Mouse (Mus musculus) limb, embryonic 11.5 days (tissue): ENCODE results near the gene Kif13a. TPM values are rescaled to one million over a fixed set of nuclear protein-coding genes. Genes with fewer than 3 reads are reported as not detected.

Experiments
- ATAC-seq: fragments of 200-750 bp; cut with Nextera tagmentation; 2 replicates; pipeline ENCODE4 v1.8.0; 2017; ENCODE audit warnings: low read depth; ENCODE audit not compliant: insufficient number of reproducible peaks, low FRiP score, low TSS enrichment
- DNase-seq: peaks from one replicate; pipeline ENCODE4 v3.0.0-alpha.2; 2015; ENCODE audit warnings: low spot score
- H3K27ac ChIP-seq: fragments of 300-500 bp; sonication (generic); replicated peaks from 2 replicates; pipeline ENCODE4 v1.5.1; 2014; ENCODE audit warnings: low read depth, mild to moderate bottlenecking, low read length
- H3K27me3 ChIP-seq: fragments of 300-500 bp; sonication (generic); 2 replicates; pipeline ENCODE4 v1.6.1; 2014; ENCODE audit warnings: mild to moderate bottlenecking, low read length, mixed read lengths; ENCODE audit not compliant: control insufficient read depth, insufficient read depth
- H3K36me3 ChIP-seq: fragments of 300-500 bp; sonication (generic); 2 replicates; pipeline ENCODE4 v1.6.1; 2014; ENCODE audit warnings: mild to moderate bottlenecking, low read length, moderate library complexity, mixed read lengths; ENCODE audit not compliant: control insufficient read depth, insufficient read depth
- H3K4me1 ChIP-seq: fragments of 300-500 bp; sonication (generic); 2 replicates; pipeline ENCODE4 v1.6.1; 2014; ENCODE audit warnings: low read length, mixed read lengths; ENCODE audit not compliant: control insufficient read depth, insufficient read depth
- H3K4me2 ChIP-seq: fragments of 300-500 bp; sonication (generic); 2 replicates; pipeline ENCODE4 v1.6.1; 2014; ENCODE audit warnings: low read depth, mild to moderate bottlenecking, moderate library complexity; ENCODE audit not compliant: severe bottlenecking
- H3K4me3 ChIP-seq: fragments of 300-500 bp; sonication (generic); 2 replicates; pipeline ENCODE4 v1.5.1; 2014; ENCODE audit warnings: low read depth, low read length
- H3K9ac ChIP-seq: fragments of 300-500 bp; sonication (generic); 2 replicates; pipeline ENCODE4 v1.6.1; 2014; ENCODE audit warnings: mild to moderate bottlenecking, low read length
- H3K9me3 ChIP-seq: fragments of 300-500 bp; sonication (generic); 2 replicates; pipeline ENCODE4 v1.6.1; 2016; ENCODE audit warnings: low read length; ENCODE audit not compliant: control insufficient read depth
- WGBS: fragments of 180-500 bp; shearing (Covaris S2); extraction: QIAGEN DNeasy Blood & Tissue Kit; methylation state at CpG from one replicate; pipeline ENCODE4 v1.1.7; 2014; 5-methylcytosine and 5-hydroxymethylcytosine counted together
- polyA plus RNA-seq: library from polyadenylated mRNA; unstranded; fragments of >200 nt; fragmentation: Nextera tagmentation; extraction: Ambion mirVana; gene quantifications from 2 replicates; pipeline ENCODE4 v1.2.1, GENCODE M21; 2014

The Kif13a gene
- polyA plus RNA-seq, result 14.2 and 16.5 TPM in 2 replicates

DNA sequence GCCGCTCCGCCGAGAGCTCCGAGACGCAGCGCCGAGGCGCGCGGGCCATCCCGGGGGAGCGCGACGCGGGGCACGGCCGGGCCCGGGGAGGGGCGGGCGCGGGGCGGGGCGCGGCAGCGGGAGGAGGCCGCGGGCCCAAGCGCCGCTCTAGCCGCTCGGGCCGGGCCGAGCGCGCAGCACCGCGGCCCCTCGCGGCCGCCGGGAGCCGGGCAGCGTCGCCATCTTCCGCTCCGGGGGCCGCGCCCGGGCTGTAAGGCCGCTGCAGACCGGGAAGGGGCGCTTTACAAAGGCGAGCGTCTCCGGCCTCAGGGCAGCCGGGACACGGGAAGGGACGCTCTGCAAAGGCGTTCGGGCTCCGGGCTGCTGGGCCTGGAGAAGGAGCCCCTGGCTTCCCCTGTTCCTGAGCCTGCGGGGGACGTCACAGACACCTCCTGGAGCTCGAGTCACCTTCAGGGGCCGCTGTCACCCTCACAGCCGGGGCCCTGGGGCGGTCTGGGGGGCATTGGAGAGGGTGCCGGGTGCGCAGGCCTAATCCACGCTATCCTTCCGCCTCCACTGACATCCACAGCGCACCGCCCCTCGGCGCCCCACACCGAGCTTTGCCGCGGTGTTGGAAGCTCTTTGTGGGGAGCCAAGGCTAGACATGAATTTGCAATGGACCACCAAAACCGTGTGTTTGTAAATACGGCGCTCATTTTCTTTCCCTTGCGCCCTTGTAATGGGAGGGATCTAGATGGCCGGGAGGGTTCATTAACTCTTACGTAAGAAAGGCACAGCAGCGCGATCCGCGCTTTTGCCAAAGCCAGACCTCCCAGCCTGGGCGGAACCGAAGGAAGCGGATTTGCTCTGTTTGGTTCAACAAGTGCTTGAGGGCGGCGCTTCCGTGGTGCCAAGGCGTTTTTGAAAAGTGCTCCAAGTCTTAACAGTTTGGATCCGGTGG lies at the start of gene Kif13a:
Kif13a (minus strand) TSS at position 149 of the 940 bp plus-strand sequence.
- Histone ChIP-seq H3K4me2 (peak within 1 kb of the TSS; percentile 93), H3K4me3 (peak within 1 kb of the TSS; percentile 77), H3K27me3 (no peaks in the 10 kb centered on the region), H3K9ac (peak within 1 kb of the TSS; percentile 94), H3K9me3 (no peaks in the 10 kb centered on the region), H3K27ac (peak within 1 kb of the TSS; percentile 91), H3K4me1 (0 out of 2 replicates have a peak, but pooled peaks cover 7% of the 10 kb centered on the region), H3K36me3 (no peaks in the 10 kb centered on the region)
- DNase-seq (peak; percentile 84), ATAC-seq (peak; percentile 74)
- WGBS, result under 1% methylated on average over 59 of the region's 96 CpGs

DNA sequence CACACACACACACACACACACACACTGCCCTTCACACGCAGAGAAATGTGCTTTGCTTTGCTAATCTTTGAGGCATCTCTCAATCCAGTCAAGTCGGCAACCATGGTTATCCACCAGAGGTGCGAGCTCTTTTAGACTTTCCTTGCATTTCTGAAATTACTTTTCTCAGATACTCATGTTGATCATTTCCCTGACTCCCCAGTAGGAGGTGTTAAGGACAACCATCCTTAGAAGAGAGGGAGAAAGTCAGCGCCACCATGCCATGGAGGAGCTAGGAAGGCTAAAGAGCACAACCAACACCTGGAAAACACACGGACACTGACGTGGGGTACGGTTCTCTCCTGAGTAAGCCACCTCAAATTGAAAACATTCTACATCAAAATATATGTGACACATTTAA lies 46.9 kb upstream of the Kif13a start:
- H3K4me2 ChIP-seq, result no peak overlapping the region
- no peak for DNase-seq
- no peaks in the 10 kb centered on the region for H3K36me3 ChIP-seq
- H3K9me3 ChIP-seq, result no peaks in the 10 kb centered on the region
- H3K27me3 ChIP-seq, result no peaks in the 10 kb centered on the region
- no peaks in the 10 kb centered on the region for H3K4me1 ChIP-seq
- H3K4me3 ChIP-seq, result no peak overlapping the region
- no peak for ATAC-seq
- WGBS, result 87% methylated on average over 7 of the region's 7 CpGs
- no peak overlapping the region for H3K27ac ChIP-seq
- no peak overlapping the region for H3K9ac ChIP-seq

DNA sequence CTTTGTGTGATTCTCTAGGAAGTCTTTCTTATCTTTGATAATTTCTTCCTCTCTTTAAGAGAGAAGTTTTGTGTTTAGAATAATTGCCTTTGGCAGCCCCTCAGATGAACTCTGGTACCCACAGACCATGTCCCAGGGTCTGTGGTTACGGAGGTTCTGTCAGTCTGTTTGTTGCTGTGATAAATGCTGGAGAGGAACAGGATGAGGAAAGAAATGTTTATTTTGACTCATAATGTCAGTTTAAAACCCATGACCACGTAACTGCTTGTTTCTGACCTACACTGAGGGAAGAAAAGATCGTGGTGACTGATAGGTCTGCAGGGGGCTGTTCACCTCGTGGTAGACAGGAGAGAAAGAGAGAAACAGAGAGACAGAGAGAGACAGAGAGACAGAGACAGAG lies 46.3 kb upstream of the Kif13a start:
- H3K4me2 ChIP-seq, result no peak overlapping the region

DNA sequence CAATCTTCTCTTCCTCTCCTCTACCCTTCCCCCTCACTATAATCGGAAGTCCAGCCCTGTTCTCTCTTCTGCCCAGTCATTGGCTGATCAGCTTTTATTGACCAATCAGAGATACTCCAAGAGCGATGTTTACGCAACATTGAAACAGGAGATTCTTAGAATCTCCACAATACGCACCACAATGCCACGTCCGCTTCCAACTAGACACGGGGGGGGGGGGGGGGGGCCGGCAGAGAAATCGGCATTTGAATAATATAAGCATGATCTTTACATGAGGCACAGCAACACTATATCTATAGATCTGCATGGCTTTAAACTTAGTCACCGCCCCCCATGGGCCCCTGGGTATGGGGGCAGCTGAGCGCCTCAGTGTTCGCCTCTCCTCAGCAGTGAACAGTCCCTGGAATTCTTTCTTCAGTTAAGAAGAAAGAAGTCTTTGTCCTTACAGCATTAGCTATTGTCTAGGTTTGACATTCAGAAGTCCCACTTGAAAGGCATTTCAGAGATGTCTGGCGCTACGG lies 45.4 kb upstream of the Kif13a start:
- DNase-seq (no peak), ATAC-seq (no peak)
- no peak overlapping the region for H3K4me3 ChIP-seq
- H3K27me3 ChIP-seq, result no peaks in the 10 kb centered on the region
- no peaks in the 10 kb centered on the region for H3K4me1 ChIP-seq
- 70% methylated on average over 14 of the region's 14 CpGs for WGBS
- H3K27ac ChIP-seq, result no peak overlapping the region
- no peak overlapping the region for H3K9ac ChIP-seq
- H3K36me3 ChIP-seq, result no peaks in the 10 kb centered on the region
- no peak overlapping the region for H3K4me2 ChIP-seq
- no peaks in the 10 kb centered on the region for H3K9me3 ChIP-seq

More for the DNA sequence above, 46.3 kb upstream of the Kif13a start:
- ATAC-seq (no peak), DNase-seq (no peak)
- Histone ChIP-seq H3K9me3 (no peaks in the 10 kb centered on the region), H3K4me3 (no peak overlapping the region), H3K36me3 (no peaks in the 10 kb centered on the region), H3K4me1 (no peaks in the 10 kb centered on the region), H3K9ac (no peak overlapping the region), H3K27ac (no peak overlapping the region), H3K27me3 (no peaks in the 10 kb centered on the region)
- 77% methylated on average over 4 of the region's 4 CpGs for WGBS

DNA sequence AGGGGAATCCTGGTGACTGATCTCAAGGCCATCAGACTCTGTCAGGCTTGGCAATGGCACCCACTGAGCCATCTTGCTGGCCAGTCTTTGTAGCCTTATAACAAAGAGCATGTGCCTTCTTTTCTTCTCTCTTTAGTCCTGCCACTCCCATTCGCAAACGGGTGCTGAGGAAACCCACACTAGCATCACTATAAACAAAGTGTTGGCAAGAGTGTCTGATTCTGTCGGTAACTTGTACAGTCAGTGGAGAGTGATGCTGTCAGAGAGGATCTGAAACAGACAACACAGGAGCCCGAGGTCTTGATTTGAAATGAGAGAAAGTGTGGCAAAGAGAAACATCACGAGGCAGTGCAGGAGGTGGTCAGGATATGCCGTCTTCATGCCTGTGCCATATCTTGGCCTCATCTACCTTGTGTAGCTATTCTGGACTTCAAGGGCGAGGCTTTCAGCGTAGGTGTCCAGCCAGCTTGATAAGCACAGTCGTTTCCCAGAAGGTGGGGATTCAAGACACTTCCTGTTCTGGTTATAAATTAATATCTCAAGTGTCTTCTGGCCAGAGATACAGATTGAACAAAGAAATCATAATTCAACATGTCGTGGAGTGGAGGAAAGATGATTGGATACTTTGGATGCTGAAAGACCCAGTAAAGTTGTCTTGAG lies 40.7 kb upstream of the Kif13a start:
- no peak overlapping the region for H3K4me2 ChIP-seq
- H3K9ac ChIP-seq, result no peak overlapping the region
- no peaks in the 10 kb centered on the region for H3K36me3 ChIP-seq
- WGBS, result 85% methylated on average over 10 of the region's 10 CpGs
- no peaks in the 10 kb centered on the region for H3K4me1 ChIP-seq
- DNase-seq (no peak), ATAC-seq (no peak)
- H3K4me3 ChIP-seq, result no peak overlapping the region
- no peaks in the 10 kb centered on the region for H3K27me3 ChIP-seq
- no peak overlapping the region for H3K27ac ChIP-seq
- H3K9me3 ChIP-seq, result no peaks in the 10 kb centered on the region

DNA sequence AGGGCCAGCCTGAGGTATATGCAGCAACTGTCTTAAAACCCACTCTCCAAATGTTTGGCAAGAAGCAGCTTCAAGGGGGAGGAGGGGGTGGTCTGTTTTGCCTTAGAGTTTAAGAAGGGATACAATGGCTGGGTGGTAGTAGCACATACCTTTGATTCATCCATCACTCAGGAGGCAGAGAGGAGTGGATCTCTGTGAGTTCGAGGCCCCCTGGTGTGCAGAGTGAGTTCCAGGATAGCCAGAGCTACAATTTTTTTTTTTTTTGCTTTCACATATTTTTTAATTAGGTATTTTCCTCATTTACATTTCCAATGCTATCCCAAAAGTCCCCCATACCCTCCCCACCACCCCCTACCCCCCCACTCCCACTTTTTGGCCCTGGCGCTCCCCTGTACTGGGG lies 39.0 kb upstream of the Kif13a start:
- H3K4me1 ChIP-seq, result no peaks in the 10 kb centered on the region
- ATAC-seq (no peak), DNase-seq (no peak)
- no peaks in the 10 kb centered on the region for H3K36me3 ChIP-seq
- WGBS, result 94% methylated on average over 2 of the region's 2 CpGs
- H3K4me3 ChIP-seq, result no peak overlapping the region
- no peak overlapping the region for H3K9ac ChIP-seq
- no peak overlapping the region for H3K27ac ChIP-seq
- H3K27me3 ChIP-seq, result no peaks in the 10 kb centered on the region
- no peak overlapping the region for H3K4me2 ChIP-seq
- no peaks in the 10 kb centered on the region for H3K9me3 ChIP-seq

DNA sequence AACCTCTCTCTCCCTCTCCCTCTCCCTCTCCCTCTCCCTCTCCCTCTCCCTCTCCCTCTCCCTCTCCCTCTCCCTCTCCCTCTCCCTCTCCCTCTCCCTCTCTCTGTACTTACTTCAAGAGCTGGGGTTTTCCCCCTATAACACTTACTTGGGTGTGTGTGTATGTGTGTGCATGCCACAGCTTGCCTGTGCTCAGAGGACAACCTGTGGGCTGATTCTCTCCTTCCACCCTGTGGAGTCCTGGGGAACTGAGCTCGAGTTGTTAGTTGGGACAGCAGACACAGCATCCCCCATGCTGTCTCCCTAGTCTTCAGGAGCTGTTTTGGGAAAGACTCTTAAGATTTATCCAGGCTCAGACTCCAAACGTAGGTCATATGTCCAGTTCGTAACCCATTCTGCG lies 37.6 kb upstream of the Kif13a start:
- Histone ChIP-seq H3K36me3 (no peaks in the 10 kb centered on the region), H3K27ac (no peak overlapping the region), H3K4me2 (no peak overlapping the region), H3K9me3 (no peaks in the 10 kb centered on the region), H3K4me3 (no peak overlapping the region), H3K9ac (no peak overlapping the region), H3K27me3 (no peaks in the 10 kb centered on the region), H3K4me1 (no peaks in the 10 kb centered on the region)
- whole genome bisulfite sequencing, result 76% methylated on average over 4 of the region's 4 CpGs
- no peak for DNase-seq
- ATAC-seq, result no peak

DNA sequence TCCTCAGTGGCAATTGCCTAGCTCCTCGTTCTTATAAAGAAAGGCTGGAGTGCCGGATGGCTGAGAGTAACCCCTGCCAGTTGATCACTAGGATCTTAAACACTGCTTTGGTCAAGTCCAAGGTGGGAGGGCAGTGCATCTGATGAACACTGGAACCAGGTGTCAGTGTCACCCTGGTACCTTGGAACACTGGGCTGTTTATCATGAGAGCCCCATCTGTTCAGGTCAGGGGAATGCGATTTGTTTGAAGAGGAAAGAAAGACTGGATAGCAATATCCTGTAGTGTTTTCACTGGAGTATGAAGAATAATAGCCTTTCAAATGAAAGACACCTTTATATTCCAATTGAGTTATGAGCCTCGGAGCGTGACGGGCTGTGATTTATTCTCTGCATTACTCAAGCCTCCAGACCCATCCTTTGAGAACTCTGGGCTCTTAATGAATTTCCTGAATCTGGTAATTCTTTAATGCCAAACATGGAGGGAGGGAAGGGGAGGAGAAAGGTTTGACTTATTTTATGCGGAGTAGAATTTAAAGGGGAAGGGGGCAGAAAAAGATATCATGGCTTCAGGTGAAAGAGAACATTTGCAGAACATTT lies 31.3 kb upstream of the Kif13a start:
- no peak for ATAC-seq
- Histone ChIP-seq H3K9me3 (no peaks in the 10 kb centered on the region), H3K27me3 (no peaks in the 10 kb centered on the region), H3K9ac (no peak overlapping the region), H3K4me1 (no peaks in the 10 kb centered on the region), H3K27ac (no peak overlapping the region), H3K4me3 (no peak overlapping the region), H3K36me3 (no peaks in the 10 kb centered on the region), H3K4me2 (no peak overlapping the region)
- DNase-seq, result no peak
- 58% methylated on average over 7 of the region's 7 CpGs for WGBS
